Mouse (Mus musculus): ENCODE measurements around the gene Cox10.

Cox10 gene

DNA sequence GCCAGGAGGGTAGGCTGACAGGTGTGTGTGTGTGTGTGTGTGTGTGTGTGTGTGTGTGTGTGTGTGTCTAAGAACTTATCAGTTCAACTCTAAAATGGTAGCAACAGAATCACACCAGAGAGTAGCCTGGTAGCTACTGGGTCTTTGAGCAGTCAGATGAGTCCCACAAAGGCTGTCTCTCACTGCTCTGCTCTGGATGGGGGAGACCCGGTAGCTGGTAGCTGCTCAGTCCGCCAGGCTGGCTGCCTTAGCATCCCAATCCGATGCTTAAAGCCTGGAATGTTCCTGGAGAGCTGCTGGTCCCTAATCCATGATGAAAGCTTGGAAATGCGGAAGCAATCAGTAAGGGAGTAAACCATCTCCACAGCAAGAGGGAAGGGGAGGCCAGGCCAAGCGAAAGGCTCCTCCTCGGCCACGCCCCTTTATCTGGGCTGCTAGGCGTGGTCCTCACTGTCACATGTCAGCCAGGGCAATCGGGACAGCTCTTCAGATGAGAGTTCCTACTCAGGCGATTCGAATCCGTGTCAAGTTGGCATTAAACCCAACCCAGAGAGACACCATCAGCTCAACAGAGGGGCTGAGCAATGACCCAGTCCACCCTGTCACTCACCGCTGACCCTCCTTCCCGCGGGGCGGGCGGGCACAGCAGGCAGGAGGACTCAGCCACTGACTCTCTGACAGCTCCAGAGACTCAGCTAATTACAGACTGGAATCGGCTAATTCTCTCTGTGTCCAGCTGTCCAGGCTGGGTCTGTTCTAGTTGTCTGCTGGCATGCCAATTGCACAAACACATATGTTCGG, 127.2 kb downstream of the Cox10 start:
- peak; percentile 48 to 63 for DNase-seq

DNA sequence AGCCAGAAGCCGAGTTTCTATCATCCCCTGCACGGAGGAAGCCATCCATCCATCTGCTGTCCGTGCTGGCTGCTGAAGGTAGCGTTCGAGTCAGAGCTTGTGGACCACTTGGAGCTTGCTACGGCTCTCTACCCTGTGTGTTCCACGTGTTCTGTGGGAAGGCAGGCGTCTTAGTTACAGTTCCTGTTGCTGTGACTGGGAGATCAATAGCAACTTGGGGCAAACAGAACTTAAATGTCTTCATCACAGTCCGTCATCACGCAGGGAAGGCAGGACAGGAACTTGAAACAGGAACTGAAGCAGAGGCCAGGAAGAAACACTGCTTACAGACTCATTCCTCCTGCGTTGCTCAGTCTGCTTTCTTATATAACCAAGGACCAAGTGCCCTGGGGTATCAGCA, 130.9 kb downstream of the Cox10 start:
- DNase-seq = no peak

DNA sequence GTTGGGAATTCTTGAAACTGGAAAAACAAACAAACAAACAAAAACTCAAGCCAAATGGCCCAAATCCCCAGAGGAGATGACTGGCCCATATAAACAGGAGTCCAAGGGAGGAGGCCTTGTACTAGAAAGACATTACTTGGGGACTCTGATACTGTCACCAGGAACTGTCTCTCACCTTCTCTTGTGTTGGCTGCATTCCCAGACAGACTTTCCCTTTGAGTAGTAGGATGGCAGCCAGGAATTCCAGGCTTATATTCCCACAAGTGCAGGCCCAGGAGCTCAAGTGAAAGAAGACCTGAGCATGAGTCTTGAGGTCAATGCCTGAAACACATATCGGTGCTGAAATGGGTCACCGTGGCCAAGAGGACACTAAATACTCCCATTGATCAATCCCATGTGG, 132.2 kb downstream of the Cox10 start:
- peak in 1 of 2 experiments; percentile 32 for DNase-seq

DNA sequence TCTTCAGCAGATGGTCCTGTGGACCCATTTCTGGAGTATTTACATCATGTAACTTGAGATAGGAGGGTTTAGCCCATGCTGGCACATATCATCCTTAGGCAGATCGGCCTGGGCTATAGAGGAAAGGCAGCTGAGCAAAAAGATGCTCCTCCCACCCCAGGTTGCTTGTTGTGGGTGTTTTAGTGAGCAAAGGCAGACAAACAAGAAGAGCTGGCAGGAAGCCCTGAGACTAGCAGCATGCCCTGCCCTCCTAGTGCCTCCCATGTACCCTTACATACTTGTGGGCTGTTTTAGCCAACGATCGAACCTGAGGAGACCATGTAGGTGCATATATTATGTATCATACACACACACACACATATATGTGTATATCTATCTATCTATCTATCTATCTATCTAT, 135.3 kb downstream of the Cox10 start:
- no peak for DNase-seq

DNA sequence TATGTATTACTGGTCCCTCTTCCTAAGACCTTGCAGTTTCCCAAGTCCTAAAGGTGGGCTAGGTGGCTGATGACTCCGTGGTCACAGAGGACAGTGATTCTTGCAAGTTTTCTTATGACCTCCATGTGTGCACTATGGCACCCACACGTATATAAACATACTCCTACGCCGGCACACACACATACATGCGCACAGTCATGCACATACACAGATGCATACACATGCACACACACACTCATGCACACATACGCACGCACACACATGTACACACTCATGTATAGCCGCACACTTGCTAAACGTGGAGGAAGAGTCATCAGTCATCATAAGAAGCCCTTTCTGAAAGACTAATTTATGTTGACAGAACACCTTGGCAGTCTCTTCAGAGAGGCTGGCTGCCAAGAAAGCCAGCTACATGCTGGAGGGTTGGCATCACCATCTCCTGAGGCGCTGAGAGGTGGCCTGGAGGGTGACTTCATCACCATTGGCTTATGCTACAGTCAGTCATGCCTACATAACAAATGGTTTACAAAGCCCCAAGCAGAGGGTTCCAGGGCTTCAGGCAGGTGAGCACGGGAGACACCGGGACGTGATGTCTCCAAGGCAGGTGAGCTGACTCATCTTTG, 135.9 kb downstream of the Cox10 start:
- no peak for DNase-seq

DNA sequence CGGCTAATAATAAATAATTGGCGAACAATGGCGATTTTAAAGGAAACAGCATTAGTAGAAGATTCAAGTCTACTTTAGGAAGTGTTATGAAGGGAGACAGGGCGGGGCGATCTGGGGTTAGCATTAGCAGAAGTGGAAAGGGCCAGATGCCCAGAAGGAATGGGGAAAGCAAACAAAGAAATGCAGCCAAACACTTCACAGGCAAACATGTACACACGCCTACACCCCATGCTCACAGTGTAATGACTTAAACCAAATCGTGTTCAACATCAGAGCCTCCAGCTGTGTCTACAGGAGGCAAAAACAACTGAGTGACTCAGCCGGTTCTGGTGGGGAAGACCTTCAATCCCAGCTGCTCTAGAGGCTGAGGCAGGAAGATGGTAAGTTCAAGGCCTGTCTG, 137.1 kb downstream of the Cox10 start:
- no peak for DNase-seq

DNA sequence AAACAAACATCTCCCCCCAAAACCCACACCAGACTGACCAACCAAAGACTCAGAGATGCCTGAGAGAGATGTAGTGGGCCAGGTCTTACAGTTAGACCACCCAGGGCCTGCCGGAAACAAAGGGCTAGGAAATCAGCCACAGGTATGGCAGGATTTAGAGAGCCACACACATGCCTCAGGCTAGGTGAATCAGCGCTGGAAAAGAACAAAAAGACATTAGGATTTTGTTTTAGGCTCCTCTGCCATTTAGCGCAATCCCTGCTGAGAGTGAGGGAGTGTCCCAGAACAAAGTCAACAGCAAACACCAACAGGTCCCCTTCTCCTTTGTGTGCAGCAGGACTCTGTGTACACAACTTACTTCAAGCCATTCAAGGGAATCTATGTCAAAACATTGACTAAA, 142.6 kb downstream of the Cox10 start:
- no peak for DNase-seq

DNA sequence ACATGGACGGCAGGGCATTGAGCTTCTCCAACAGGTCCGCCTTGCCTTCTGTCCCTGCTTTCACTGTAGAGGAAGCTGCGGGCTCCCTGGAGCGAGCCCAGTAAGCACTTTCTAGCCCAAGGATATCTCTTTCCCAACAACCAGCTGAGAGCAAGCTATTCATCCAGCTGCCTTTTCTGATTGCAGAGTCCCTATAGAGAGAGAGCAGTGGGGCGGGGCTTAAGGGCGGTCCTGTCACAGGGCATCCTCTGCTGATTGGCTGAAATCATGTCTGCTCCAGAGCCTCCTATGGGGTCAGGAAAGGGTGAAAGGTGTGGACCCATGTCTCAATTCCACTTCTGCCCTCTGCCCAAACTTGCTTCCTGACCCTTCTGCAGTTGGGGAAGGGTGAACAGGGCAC, 152.4 kb downstream of the Cox10 start:
- no peak for DNase-seq

DNA sequence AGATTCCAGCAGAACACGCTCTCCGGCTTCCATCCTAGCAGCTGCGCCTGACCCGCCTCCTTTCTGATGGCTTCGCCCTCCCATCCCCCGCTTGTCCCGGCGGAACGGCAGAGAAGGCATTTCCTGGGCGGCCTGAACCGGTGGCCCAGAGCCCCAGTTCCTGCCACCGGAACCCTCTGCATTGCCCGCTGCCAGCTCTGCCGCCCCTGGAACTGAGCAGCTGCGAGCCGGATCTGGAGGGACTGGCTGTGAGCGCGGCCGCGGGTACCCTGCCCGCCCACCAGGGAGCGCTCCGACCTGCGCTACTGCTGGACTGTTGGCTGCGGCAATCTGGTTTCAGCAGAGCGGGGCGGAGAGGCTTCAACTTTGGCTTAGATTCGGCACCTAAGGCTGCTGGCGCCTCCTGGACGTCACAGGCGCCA, 154.1 kb downstream of the Cox10 start:
- DNase-seq = peak; percentile 85 to 90

DNA sequence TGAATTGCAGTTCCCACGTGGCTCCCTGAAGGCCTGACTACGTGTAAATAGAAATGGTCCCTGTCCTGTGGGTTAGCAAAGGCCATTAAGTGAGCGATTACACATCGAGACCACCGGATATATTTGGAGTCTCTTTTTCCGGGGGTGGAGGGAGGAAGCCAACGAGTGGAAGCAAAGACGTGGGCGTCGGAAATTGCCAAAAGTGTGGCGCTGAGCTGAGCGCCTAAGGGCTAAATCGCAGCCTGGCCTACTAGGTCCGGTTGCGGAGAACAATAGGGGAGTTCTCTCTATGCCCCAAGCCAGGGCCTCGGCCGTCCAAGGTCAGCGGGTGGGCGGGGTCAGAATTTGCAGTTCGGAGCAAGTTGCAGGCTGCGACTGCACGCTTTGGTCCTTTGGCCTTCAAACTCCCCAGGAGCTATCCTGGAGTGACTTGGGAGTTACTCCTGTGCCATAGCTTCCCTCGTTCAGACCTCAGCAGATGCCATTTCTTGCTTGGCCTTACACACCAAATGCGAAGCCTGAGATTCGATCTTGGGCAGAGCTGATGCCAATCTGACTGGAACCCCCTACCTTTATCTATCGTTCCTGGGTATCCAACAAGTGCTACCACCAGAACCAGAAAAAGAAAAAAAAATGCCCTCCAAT, 154.9 kb downstream of the Cox10 start:
- DNase-seq = peak; percentile 22 to 41

DNA sequence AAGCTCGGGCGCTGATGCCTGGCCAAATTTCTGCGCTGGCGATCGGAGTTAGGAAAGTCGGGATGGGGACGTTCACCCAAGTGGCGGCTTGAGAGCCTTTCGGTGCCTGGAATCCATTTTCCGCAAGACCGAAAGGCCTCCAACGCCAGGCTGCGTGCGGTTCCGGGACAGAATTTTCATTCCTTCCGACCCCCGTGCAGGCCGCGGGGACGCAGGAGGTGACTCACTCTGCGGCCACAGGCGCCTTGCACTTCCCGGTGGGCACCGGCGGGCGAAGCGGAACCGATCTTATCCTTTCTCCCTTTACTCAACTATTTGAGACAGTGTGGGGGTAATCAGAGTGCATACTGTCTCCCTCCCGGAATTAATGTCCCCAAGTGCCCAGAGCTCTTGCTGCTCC, 155.9 kb downstream of the Cox10 start:
- peak in 1 of 2 experiments; percentile 45 for DNase-seq

DNA sequence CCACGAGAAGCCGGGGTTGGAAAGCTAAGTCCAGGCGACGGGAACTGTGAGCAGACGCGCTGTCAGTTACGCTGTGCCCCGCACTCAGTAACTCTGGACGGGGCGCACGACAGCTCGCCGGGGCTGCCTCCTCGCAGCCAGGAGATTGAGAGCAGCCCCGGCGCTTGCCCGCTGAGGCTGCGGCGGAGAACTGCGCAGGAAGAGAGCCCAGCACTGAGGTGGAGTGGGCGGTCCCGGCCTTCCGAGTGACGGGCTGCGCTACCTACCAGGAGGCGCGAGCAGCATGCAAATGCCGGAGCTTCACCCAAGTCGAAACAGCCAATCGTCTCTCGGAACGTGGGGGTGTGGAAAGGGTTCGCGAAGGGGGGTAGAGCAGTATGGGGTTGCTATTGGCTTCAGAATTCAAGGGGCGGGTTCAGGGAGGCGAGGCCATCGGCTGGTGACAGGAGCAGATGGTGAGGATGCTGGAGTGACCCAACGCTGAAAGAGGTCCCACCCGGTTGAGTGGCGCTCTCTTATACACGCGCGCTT, 157.1 kb downstream of the Cox10 start, which contains the start of gene Hs3st3b1:
Hs3st3b1 (minus strand) TSS at position 200 of the 531 bp plus-strand sequence.
- peak; percentile 96 to 99 for DNase-seq

DNA sequence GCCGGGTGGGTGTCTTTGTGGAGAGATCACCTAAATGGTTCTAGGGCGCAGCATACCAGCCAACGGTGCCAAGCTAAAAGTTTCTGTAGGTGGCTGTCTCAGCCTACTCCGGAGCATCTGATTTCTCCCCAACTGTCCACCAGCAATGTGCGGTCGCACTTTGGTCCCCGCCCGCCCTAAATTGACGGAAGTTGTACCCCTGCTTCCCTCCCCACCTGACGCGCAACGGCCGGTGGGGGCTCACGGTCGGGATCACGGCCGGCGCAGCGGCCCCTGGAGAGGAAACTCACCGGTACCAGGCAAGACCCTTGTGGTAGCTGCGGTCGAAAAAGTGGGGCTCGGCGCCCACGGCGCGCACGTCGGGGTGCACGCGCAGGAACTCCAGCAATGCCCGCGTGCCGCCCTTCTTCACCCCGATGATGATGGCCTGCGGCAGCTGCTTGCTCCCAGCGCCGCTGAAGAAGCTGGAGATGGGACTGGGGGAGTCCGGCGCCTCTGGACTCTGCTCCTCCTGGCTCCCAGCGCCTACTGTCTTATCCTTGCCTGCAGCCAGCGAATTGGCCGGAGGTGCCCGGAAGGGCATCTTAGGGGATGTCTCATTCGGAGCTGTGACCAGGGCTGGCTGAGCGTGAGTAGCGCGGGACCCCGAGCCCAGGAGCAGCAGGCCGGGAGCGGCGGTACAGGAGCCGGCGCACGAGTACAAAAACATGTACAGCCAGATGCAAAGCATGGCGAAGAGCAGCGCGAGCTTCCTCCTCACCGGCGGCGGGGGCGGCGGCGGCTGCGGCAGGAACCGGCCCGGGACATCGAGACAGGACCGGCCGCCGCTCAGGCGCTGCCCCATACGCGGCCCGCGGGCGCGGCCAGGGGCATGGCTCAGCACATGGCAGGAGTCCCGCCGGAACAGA, 158.0 kb downstream of the Cox10 start:
- DNase-seq = peak; percentile 12 to 44

DNA sequence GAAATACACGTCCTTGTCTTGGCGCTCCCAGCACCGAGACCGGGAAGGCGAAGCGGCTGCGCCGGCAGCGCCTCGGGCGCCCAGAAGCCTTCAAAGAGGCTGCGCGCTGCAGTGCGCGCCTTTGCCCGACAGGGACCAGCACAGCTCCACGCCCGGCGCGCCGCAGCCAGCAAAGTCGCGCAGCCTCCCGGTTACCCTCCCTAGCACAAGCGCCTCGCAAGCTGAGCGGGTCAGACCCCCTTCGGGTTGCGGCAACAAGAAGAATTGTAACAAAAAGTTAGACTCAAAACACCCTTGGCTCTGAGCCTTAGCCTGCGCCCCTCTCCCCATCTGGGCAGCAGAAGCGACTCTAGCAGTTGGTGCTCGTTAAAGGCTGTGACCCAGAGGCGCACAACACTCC, 158.7 kb downstream of the Cox10 start:
- DNase-seq = peak; percentile 82 to 88

DNA sequence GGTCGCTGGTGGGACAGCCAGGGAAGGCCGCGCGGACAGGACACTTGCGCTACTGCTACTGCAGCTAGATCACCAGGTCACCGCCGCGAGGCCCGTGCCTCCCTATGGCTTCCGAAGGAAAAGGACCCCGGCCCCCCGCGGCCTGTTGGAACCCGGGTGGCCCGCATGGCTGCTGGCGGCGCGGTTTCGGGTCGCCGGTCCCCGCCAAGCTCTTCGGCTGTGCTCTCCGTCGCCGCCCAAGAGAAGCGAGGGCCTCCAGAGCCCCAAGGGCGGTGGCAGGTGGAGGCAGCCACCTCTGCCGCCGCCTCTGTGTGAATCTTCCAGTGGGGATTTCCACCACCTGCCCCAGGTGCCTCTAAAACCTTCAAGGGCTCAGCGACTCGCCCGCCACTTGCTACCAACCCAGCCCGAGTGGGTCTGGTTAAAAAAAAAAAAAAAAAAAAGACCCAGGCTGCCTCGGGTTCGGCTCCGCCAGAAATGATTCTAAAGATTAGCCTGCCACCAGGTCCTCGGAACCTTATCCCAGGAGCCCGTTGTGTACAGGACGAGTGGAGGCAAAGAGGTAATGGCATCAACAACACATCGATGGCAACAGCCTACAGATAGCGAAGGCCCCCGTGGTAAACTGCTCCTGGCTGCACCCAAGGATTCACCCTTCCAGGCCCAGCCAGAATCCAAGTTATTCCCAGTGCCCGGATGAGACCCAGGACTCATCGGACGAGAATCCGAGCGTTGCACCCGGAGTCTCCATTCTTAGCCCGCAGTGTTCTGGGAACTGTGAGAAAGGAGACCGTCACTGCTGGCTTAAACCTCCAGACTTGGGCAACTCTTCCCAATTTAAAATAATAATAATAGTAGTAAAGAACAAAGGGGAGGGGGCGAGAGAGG, 159.8 kb downstream of the Cox10 start:
- DNase-seq = peak; percentile 25 to 51

DNA sequence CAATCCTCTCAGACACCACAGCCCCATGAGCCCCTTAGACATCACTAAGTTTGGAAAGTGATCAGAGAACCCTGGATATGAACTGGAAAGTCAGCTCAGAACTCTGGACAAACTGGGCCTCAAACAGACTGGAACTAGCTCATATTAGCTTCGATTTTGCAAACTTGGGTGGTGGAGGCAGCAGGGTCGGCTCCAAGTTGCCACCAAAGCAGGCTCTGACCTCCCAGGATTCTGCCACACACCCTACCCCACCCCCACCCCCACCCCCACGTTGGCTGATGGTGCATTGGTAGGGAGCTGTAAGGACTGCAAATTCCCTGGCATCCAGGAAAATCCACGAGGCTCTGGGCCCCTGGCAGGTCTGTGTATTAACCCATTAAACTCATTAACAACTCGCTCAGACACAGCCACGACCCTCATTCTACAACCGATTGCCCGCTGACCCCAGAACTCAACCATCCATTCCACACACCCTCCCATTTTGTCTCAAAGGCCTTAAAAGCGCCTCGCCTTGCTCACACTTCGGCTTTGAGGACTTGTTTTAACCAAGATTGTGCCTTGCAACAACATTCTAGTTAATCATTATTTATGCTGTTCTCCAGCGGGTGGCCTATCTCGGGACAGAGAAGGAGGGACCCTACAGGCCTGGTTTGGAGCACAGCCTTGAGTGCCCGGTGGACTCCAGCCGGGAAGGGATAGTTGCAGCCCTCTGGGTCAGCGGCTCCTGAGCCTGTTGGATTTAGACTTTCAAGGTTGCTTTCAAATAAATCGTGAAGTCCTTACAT, 160.8 kb downstream of the Cox10 start:
- DNase-seq = peak; percentile 63 to 85

DNA sequence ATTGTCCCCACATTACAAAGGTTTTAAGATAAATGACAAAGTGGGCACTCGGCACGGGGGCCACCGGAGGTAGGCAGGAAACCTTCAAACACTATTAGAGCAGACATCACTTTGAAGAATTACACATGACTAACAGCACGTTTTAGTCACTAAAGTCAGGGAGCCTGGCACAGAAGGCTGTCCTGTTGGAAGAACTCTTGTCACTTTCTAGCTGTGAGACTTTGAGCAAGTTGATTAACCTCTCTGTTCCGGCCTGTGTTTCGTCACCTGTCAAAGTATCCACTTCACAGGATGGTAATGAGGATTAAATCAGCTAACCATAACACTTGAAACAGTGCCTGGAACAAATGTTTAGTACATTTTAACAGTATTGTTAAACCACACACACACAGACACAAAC, 161.7 kb downstream of the Cox10 start:
- DNase-seq = no peak

DNA sequence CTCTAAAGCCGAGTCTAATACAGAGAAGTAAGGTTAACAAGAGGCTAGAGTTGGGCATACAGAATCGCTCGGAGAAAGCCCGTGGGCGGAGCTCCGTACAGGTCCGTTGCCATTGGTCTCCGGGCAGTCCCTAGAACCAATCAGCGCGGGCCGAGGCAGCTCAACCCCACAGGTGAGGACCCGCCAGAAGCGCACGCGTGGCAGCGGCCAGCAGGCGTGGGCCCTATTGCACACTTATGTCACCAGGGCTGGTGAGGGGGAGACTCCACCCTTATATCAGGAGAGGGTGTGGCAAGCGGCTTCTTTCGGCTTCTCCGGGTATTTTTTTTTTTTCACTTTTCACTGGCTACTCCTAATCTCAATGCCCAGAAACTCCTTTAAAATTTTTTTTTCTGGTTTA, 164.9 kb downstream of the Cox10 start:
- peak; percentile 90 to 96 for DNase-seq

DNA sequence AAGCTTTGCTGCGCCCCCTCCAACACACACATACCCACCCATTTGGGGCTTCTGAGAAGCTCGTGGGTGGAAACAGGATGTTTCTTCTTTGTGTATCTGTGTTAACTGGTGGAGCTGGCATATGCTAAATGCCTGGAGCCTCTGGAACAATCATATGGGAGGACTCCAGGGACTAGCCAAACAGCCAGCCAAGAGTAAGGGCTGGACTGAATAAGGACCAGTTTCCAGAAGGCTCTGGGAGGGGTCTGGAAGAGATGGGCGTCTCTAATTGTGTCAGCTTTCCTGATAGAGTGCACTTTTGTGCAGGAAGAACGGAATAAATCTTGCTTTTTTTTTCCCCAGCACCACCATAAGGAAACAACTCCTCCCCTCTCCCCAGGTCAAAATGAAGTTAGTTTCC, 165.3 kb downstream of the Cox10 start:
- DNase-seq = no peak
